Mouse (Mus musculus) cerebellum, postnatal 4 days (tissue): ENCODE data around the gene Vps8.
A peak's percentile ranks its signal among the peaks of the same experiment; 100 is the strongest.
"Not testable (repeated sequence)": the region's sequence is repeated elsewhere in the genome, so short reads cannot be mapped to it uniquely, and the experiment has no call there.

Experiments
- DNase-seq, 2 experiments: peaks; one replicate each; pipeline ENCODE4 v3.0.0; 2022; ENCODE audit warnings: low spot score in 2 of 2, mixed read lengths in 1 of 2

Gene Vps8

DNA sequence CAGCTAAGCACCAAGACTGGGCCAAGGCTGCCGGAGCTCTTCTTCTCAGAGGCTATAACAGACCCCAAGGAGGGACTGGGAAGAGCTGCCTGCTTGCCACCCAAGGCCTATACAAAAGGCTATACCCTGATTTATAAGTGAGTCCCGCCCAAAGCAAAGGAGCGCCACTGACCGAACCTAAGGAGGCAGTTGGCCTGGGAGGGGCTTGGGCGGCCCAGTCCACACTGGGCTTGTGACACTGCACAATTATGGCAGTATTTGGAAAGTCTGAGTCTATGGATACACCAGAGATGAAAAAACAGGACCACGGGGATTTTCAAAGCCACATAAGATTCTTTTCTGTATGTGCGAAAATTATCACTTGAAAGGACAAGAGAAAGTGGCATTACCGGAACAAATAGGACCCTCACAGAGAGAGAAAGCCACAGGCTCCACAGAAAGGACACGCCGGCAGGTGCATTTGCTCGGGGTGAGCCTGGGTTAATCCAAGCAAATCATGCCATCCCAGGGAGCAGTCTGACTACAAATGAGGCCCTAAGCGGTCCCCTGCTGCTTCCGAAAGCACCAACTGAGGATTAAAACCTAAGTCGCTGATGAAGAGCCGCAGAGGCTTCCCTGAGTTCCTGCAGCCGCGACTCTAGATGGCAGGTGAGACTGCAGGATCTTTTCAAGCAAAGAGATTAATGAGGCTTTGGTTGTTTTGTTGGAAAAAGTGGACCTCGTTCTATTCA, 241.9 kb downstream of the Vps8 start:
- no peak for DNase-seq

DNA sequence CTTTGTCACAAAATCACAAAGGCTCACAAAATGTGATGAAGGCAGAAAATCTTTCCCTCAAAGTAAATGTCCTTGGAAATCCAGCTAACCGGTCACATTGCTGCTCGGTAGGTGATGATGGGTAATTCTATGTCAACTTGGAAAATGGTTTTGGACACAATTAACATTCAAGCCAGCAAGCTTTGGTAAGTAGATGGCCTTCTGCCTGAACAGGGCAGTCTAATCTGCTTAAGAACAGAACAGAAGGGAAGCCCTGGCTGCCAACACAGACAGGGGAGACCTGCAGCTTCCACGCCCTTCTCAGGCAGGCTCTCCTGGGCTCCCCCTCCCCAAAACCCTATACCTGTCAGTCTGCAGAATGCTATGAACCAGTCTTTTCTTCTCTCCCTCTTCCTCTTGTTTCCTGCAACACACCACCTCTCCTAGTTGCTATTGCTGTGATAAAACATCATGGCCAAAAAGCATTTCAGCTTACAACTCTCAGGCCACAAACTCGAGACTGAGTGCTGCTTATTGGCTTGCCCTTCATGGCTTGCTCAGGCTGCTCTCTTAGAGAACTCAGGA, 242.6 kb downstream of the Vps8 start:
- DNase-seq, result no peak

DNA sequence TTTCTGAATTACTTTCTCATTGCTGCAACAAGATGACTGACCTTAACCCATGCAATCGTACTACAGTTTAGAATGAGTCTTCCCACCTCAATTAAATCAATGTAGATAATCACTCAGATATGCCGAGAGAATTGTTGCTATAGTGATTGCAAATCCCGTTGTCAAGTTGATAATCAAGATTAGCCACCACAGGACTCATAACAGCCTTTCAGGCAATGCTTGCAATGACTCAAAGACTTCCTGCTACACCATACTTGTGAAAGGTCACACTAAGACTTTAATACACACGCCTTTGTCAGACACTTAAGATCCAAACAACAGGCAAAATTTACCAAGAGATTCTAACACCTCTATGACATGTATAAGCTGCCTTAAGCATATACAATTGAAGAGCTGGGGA, 249.0 kb downstream of the Vps8 start:
- no peak for DNase-seq

DNA sequence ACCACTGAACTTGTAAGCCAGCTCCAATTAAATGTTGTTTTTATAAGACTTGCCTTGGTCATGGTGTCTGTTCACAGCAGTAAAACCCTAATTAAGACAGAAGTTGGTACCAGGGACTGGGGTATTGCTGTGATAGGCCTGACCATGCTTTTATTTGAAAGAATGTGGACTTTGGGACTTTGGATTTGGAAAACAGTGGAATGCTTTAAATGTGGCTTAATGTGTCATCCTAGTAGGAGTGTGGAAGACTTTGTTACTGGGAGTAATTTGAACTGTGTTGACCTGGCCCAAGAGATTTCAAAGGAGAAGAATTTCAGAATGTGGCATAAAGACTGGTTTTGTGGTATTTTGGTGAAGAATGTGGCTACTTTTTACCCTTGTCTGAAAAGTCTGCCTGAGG, 250.1 kb downstream of the Vps8 start:
- not testable (repeated sequence) for DNase-seq

DNA sequence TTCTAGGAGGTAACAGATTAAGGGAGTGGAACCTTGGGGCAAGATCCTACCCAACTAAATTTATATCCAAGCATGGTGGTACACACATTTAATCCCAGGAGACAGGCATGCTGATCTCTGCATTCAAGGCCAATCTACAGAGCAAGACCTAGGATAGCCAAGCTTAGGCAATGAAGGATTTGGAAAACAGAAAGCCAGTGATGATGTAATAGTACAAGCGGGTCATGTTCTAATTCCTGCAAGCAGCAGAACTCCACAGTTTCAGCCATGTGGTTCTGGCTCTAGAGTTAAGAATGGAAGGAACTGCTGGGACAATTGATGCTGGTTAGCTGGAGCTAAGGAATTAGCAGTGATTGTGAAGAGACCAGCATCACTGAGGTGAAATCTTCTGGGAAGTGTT, 250.7 kb downstream of the Vps8 start:
- not testable (repeated sequence) for DNase-seq

DNA sequence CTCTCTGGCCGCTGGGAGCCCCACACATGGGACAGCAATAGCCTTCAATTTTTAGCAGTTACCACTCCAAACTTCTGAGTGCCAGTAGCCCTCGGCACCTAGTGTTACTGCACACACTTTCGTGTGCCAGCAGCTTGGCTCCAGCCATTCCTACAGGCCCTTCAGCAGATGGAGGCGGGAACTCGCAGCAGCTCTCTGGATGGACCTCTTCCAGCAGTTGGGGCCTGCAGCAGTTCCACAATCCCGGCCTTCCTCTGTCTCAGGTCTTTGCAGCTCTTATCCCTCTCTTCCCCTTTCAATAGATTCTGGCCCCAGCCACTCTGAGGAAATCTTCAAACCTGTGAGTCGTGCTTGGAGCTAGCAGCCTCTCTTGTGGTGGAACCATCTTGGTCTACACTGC, 253.9 kb downstream of the Vps8 start:
- DNase-seq, result no peak

DNA sequence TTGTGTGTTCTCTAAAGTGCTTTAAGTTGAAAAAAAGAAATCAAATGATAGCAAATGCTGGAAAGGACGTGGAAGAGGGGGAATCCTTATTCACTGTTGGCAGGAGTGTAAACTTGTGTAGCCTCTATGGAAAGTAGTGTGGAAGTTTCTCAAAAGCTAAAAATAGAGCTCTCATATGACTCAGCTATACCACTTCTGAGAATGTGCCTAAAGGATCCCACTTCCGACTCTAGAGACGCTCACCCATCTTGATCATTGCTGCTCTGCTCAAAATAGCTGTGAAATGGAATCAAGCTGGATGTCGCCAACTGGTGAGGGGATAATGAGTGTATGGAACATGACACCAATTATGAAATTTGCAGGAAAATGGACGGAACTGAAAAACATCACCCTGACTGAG, 264.5 kb downstream of the Vps8 start:
- no peak for DNase-seq

DNA sequence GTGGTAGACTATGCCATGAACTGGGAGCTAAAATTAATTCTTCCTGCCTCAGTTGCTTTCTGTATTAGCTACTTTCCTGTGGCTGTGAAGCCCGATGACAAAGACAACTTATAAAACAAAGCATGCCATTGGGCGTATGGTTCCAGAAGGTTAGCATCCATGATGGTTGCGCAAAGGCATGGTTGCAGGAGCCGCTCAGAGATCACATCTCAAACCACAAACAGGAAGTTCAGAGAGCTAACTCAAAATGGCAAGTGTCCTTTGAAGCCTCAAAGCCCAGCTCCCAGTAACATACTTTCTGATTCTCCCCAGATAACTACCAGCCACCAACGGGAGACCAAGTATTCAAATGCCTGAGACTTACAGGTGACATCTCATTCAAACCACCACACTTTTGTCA, 266.2 kb downstream of the Vps8 start:
- no peak for DNase-seq

DNA sequence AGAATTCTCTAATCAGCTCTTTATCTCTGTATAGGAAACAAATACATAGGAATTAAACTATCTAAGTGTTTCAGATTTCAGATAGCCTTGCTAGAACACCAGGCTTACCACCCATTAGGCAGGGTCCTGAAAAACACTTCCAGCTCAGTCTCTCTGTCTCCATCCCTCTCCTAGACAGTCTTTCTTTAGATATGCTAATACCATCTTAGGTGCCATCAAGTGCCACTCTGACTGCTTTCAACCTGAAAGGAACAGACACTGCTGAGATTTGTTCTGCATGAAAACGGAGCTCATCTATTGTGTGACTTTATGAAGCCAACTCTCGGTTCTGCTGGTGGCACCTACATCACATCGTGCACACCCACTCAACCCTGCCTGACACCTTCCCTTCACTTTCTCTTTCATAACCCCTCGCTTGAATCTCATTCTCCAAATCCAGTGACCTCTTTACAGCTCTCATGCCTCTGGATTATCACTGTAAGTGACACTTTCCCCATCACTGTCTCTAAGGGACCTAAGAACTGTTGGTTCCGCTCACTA, 267.4 kb downstream of the Vps8 start:
- no peak for DNase-seq

DNA sequence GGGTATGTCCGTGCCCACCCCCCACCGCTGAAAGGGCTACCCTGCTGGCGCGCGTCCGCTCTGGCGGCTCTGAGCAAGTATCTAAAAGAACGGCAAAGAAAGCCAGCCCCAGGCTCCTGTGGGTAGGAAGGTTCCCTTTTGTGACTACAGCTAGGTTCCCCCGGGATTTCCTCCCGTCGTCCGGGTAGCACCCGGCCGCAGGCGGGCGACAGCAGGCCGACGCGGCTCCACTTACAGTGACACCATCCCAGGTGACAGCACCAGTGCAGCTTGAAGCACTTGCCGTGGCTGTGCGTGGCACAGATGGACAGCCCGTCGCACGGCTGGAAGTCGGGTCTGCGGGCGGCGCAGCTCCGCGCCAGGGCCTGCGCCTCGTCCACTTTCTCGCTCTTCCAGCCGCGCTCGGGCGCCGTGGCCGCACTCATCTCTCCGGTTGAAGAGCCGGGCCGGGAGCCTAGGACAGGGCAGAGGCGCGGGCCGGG, 271.1 kb downstream of the Vps8 start:
- DNase-seq, result peak in 1 of 2 experiments; percentile 24
